Mouse (Mus musculus): ENCODE results near the gene Ctnnbl1. TPM values are rescaled to one million over a fixed set of nuclear protein-coding genes. Genes with fewer than 3 reads are reported as not detected.

The Ctnnbl1 gene
- polyA plus RNA-seq, 1 experiment from 2014 or later = 60.9 TPM

DNA sequence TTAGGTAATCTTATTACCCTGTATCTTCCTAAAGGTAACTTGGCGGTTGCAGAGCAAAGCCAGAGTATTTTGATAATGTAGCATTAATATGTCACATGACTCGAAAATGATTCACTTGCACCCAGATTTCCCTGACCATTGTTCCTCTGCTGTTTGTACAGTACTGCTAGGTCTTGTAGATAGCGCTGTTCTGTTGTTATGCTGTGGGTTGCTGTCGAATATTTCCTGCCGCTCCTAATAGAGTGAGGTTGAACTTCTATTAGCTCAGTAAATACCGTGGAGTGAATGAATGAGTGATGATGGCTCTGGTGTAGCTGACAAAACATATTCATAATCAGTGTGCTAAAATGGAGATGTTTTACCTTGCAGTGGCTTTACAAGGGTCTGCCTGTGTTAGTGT, 22.5 kb downstream of the Ctnnbl1 start:
- Histone ChIP-seq H3K27me3 (ENCODE audit: insufficient read depth, low read length) (no peaks in the 10 kb centered on the region), H3K4me1 (ENCODE audit: insufficient read depth) (no peaks in the 10 kb centered on the region), H3K27ac (ENCODE audit: low read depth) (no peak overlapping the region), H3K9me3 (ENCODE audit: low read depth, low read length) (no peaks in the 10 kb centered on the region), H3K4me2 (no peak overlapping the region), H3K36me3 (ENCODE audit: insufficient read depth) (no peaks in the 10 kb centered on the region), H3K9ac (no peak overlapping the region), H3K4me3 (ENCODE audit: low read depth, low read length) (no peak overlapping the region)
- WGBS = 72% methylated on average over 6 of the region's 6 CpGs
- TF ChIP-seq CTCF (IDR thresholded peaks at IDR 0.05; ENCODE audit: low read depth) = no peak
- DNase-seq = no peak
- no peak for ATAC-seq (ENCODE audit: insufficient read depth)

DNA sequence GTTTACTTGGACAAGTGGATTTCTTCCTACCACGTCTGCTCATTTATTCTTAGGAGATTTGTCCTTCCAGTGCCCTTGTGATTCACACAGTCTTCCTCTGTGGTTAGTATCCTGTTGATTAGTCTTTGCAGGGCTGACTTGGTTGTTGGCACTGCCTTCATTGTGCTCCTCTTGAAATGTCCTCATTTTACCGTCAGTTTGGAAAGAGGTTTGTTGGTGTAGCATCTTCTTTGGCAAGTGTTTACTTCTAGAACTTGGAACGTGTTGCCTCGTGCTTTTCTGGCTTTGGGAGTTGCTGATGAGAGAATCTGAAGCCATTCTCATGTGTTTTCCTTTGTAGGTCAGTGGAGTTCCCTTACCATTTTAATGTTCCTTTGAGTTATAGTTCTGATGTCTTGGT, 25.7 kb downstream of the Ctnnbl1 start:
- Histone ChIP-seq H3K4me3 (ENCODE audit: low read depth, low read length) (no peak overlapping the region), H3K4me1 (ENCODE audit: insufficient read depth) (no peaks in the 10 kb centered on the region), H3K27ac (ENCODE audit: low read depth) (no peak overlapping the region), H3K9me3 (ENCODE audit: low read depth, low read length) (no peaks in the 10 kb centered on the region), H3K9ac (no peak overlapping the region), H3K27me3 (ENCODE audit: insufficient read depth, low read length) (no peaks in the 10 kb centered on the region), H3K36me3 (ENCODE audit: insufficient read depth) (no peaks in the 10 kb centered on the region), H3K4me2 (no peak overlapping the region)
- ATAC-seq (ENCODE audit: insufficient read depth) (no peak), DNase-seq (no peak)
- no peak for TF ChIP-seq CTCF (IDR thresholded peaks at IDR 0.05; ENCODE audit: low read depth)
- 77% methylated on average over 4 of the region's 4 CpGs for WGBS

DNA sequence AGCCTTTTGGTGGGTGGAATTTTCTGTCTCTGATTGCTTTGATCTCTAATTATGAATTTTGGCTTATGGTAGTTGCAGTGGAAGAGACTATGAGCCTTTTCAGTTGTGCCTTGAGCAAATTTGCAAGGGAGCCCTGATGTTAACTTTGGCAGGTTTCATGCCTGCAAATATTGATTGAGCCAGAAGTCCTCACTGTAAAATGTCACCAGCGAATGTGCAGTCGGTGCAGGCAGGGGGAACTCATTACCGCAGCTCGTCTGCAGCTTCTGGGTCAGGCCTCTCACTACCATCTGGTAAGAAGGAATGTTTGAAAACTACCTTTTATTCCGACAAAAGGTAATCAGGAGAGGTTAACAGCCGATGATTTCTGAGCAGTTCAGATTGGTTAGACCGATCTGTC, 29.4 kb downstream of the Ctnnbl1 start:
- Histone ChIP-seq H3K9ac (no peak overlapping the region), H3K9me3 (ENCODE audit: low read depth, low read length) (no peaks in the 10 kb centered on the region), H3K4me1 (ENCODE audit: insufficient read depth) (peaks cover 2% of the 10 kb centered on the region; the same call in 1 of the 2 replicates), H3K27me3 (ENCODE audit: insufficient read depth, low read length) (no peaks in the 10 kb centered on the region), H3K4me3 (ENCODE audit: low read depth, low read length) (no peak overlapping the region), H3K36me3 (ENCODE audit: insufficient read depth) (no peaks in the 10 kb centered on the region), H3K27ac (ENCODE audit: low read depth) (no peak overlapping the region), H3K4me2 (no peak overlapping the region)
- TF ChIP-seq CTCF (IDR thresholded peaks at IDR 0.05; ENCODE audit: low read depth) = no peak
- no peak for DNase-seq
- no peak for ATAC-seq (ENCODE audit: insufficient read depth)
- WGBS = 67% methylated on average over 7 of the region's 7 CpGs

DNA sequence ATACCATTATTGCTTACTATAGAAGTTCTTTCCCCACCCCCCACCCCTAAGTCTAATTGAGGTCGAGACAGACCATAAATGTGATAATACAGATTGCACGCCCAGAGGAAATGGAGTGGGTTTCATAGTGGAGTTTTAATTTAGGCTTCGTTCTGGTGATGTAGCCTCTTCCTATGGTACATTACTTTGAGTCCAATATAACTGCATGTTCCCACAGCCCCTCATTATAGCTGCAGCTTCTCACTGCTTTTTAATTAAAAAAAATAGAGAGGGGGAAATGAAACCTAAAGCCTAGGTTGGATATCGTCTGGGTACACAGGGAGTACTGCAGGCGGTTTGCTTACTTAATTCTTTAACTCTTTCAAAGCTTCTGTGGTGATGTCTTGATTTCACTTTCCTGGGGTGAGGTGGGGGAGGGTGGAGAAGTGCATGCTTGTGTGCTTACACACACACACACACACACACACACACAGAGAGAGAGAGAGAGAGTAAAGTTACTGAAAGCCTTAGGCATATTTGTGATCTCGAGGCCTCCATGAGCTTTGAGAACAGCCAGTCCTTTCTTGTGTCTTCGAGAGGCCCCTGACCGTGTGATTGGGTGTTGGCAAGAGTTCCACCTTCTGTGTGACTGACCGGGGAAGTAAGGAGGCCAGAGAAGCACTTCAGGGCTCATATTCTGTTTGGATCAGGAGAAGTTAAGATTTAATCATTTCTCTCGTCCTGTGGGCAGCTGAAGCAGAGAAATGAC, 31.7 kb downstream of the Ctnnbl1 start:
- 0 out of 2 replicates have a peak overlapping the region, but pooled peaks have one; percentile 6 for H3K9ac ChIP-seq
- H3K27me3 ChIP-seq (ENCODE audit: insufficient read depth, low read length) = no peaks in the 10 kb centered on the region
- no peak overlapping the region for H3K4me2 ChIP-seq
- H3K4me3 ChIP-seq (ENCODE audit: low read depth, low read length) = no peak overlapping the region
- TF ChIP-seq CTCF (IDR thresholded peaks at IDR 0.05; ENCODE audit: low read depth) = no peak
- no peak overlapping the region for H3K27ac ChIP-seq (ENCODE audit: low read depth)
- peak; percentile 66; the same call in 1 of the 2 replicates for ATAC-seq (ENCODE audit: insufficient read depth)
- no peaks in the 10 kb centered on the region for H3K36me3 ChIP-seq (ENCODE audit: insufficient read depth)
- H3K9me3 ChIP-seq (ENCODE audit: low read depth, low read length) = no peaks in the 10 kb centered on the region
- 30% methylated on average over 10 of the region's 10 CpGs for WGBS
- H3K4me1 ChIP-seq (ENCODE audit: insufficient read depth) = peaks cover 2% of the 10 kb centered on the region; the same call in 1 of the 2 replicates
- peak; percentile 49 for DNase-seq

DNA sequence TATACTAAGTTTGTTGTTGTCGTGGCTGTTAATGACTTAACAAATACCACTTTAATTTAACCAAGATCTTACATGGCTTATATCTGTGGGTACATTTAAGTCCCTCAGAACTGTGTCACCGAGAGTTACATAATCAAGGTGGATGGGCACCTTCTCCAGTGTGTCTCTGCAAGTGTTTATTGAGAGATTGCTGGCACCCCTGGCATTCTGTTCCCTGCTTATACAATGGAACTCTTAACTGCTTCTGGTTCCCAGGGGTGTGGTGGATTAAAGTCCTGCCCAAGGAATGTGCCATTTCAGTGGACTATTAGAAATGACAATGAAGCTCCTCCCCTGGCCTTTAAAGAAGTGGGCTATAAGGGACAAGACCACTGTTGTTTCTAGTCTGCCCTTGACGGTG, 33.6 kb downstream of the Ctnnbl1 start:
- TF ChIP-seq CTCF (IDR thresholded peaks at IDR 0.05; ENCODE audit: low read depth) = no peak

DNA sequence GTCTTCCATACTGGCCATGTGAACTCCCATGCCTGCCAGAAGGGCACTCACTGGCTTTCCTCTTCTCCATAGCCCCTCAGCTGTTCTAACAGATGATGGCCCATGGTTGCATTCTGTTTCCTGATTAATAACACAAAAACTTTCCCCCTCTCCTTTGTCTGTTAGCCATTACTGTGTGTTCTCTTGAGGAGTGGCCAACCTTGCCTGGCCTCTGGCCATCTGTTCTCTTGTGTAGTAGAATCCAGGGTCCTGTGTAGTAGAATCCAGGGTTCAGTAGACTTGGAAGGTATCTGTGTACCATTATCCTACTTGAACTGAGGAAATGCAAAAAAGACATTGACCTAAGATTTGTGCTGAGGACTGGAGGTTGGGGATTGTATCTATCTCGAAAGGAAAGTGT, 36.5 kb downstream of the Ctnnbl1 start:
- TF ChIP-seq CTCF (IDR thresholded peaks at IDR 0.05; ENCODE audit: low read depth) = no peak
- Histone ChIP-seq H3K4me2 (no peak overlapping the region), H3K4me3 (ENCODE audit: low read depth, low read length) (no peak overlapping the region), H3K9ac (no peak overlapping the region), H3K27me3 (ENCODE audit: insufficient read depth, low read length) (no peaks in the 10 kb centered on the region), H3K36me3 (ENCODE audit: insufficient read depth) (0 out of 2 replicates have a peak, but pooled peaks cover 9% of the 10 kb centered on the region), H3K27ac (ENCODE audit: low read depth) (no peak overlapping the region), H3K4me1 (ENCODE audit: insufficient read depth) (peaks cover 2% of the 10 kb centered on the region; the same call in 1 of the 2 replicates), H3K9me3 (ENCODE audit: low read depth, low read length) (no peaks in the 10 kb centered on the region)
- DNase-seq (no peak), ATAC-seq (ENCODE audit: insufficient read depth) (no peak)
- WGBS = 100% methylated on average over 1 of the region's 1 CpGs

More for the DNA sequence above, 33.6 kb downstream of the Ctnnbl1 start:
- no peaks in the 10 kb centered on the region for H3K9me3 ChIP-seq (ENCODE audit: low read depth, low read length)
- no peak overlapping the region for H3K4me2 ChIP-seq
- ATAC-seq (ENCODE audit: insufficient read depth) (no peak), DNase-seq (no peak)
- 87% methylated on average over 3 of the region's 3 CpGs for WGBS
- H3K4me1 ChIP-seq (ENCODE audit: insufficient read depth) = peaks cover 2% of the 10 kb centered on the region; the same call in 1 of the 2 replicates
- no peak overlapping the region for H3K4me3 ChIP-seq (ENCODE audit: low read depth, low read length)
- 0 out of 2 replicates have a peak, but pooled peaks cover 9% of the 10 kb centered on the region for H3K36me3 ChIP-seq (ENCODE audit: insufficient read depth)
- no peak overlapping the region for H3K9ac ChIP-seq
- H3K27ac ChIP-seq (ENCODE audit: low read depth) = no peak overlapping the region
- H3K27me3 ChIP-seq (ENCODE audit: insufficient read depth, low read length) = no peaks in the 10 kb centered on the region

DNA sequence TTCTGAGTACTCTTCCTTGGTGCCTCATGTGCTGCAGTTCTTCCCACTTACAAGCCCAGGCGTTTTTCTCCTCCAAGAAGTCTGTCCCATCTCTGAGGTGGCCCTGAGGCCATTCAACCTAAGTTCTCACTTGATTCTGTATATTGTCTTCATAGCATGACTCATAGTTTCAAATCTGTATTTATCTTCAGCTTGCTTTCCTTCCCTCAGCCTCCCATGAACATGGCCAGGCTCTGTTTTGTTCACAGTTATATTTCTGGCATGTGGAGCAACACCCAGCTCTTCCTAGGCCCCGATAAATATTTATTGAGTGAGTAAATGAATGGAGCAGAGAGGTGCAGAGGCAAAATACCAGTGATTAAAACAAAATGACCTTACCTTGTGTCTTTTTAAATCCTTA, 38.8 kb downstream of the Ctnnbl1 start:
- 0 out of 2 replicates have a peak, but pooled peaks cover 9% of the 10 kb centered on the region for H3K36me3 ChIP-seq (ENCODE audit: insufficient read depth)
- H3K4me3 ChIP-seq (ENCODE audit: low read depth, low read length) = no peak overlapping the region
- H3K9me3 ChIP-seq (ENCODE audit: low read depth, low read length) = no peaks in the 10 kb centered on the region
- DNase-seq (no peak), ATAC-seq (ENCODE audit: insufficient read depth) (no peak)
- H3K9ac ChIP-seq = no peak overlapping the region
- no peaks in the 10 kb centered on the region for H3K27me3 ChIP-seq (ENCODE audit: insufficient read depth, low read length)
- no peak overlapping the region for H3K27ac ChIP-seq (ENCODE audit: low read depth)
- no peak for TF ChIP-seq CTCF (IDR thresholded peaks at IDR 0.05; ENCODE audit: low read depth)
- H3K4me2 ChIP-seq = no peak overlapping the region
- H3K4me1 ChIP-seq (ENCODE audit: insufficient read depth) = no peaks in the 10 kb centered on the region
- WGBS = 67% methylated on average over 2 of the region's 2 CpGs

All from lung, embryonic 14.5 days (tissue).